Mouse (Mus musculus): ENCODE data around the gene Spaca6.

- TF ChIP-seq EP300 (IDR thresholded peaks at IDR 0.05; ENCODE audit: insufficient read depth, low read depth, low read length): no peak
- TF ChIP-seq POLR2A (IDR thresholded peaks at IDR 0.05; ENCODE audit: insufficient read depth, low read depth, low read length): no peak
These were observed 34.4 kb upstream of the Spaca6 start for GRCm38 (mm10) chr17:17792578-17792977.

Data from heart, adult 2 months (tissue).